Mouse (Mus musculus): ENCODE measurements around the gene Glrb.

DNA sequence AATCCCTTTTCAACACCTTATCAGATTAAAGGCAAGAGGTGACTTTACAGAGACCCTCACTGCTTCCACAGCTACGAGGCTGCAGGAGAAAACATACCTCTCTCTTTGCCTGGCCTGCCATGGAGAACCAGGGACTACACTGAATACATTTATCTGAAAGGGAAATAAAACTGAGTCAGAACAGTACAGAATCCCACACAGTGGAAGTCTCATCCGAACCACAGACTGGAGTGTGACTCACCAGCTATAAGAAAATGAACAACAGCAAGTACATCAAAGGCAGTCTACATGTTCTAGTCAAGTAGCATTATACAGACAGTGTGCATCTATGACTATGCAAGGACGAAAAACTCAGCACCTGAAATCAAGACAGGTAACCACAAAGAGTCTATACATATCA is 46.1 kb downstream of the Glrb start:
- TF ChIP-seq FLI1 (IDR thresholded peaks at IDR 0.05; ENCODE audit: low read length) (no peak), GATA1 (IDR thresholded peaks at IDR 0.05; ENCODE audit: borderline replicate concordance, low read length) (no peak)

Measured in megakaryocyte, embryonic 14.5 days (primary cell).